10 mouse cellular contexts compared by ENCODE assay signal in genomic region chr19:9922228-9922627, GRCm38 (mm10). TPM values are rescaled to one million over a fixed set of nuclear protein-coding genes. Genes with fewer than 3 reads are reported as not detected.
DNase-seq lines count a peak whose midpoint lies in the region; ATAC-seq and TF ChIP-seq lines count a peak whose summit lies in the region.
"Had no signal": no experiment of that assay in that cellular context is flagged by ENCODE, and none has a peak within 500 bp of the region (broad histone marks: within the 10 kb centered on the region; RNA-seq: fewer than 3 reads in every experiment).

No protein-coding gene starts in this region.

- peak overlapping the region; percentile 81 for H3K27ac ChIP-seq in left cerebral cortex, adult 2 months
- H3K27ac ChIP-seq: embryonic facial prominence, embryonic 15.5 days had no signal

- intact Hi-C loops in left cerebral cortex, adult 2 months (cut with DNase I) = loop anchor here (1.0 kb wide), 1 partner anchor 61 kb away; no protein-coding TSS in a partner anchor

- DNase-seq in cerebellum, postnatal 10 days = peak; percentile 61 to 67
- DNase-seq in cerebellum, adult 18-20 months = no peak
- DNase-seq in right cerebral cortex, adult 18-20 months = peak; percentile 84
- DNase-seq in right cerebral cortex, postnatal 14 days = no peak
- DNase-seq in left cerebral cortex, adult 2 months (ENCODE audit: extremely low spot score in 1 of 2, low spot score in 2 of 2) = peak; percentile 44 to 56
- DNase-seq in lung, postnatal 10 days = no peak
- DNase-seq in spleen, postnatal 4 days (ENCODE audit: low spot score in 2 of 2) = no peak
- DNase-seq: liver, postnatal 0 days had no signal

- peak; percentile 8 for TF ChIP-seq CTCF in left cerebral cortex, adult 2 months (IDR thresholded peaks at IDR 0.05)

- no peak for ATAC-seq in erythroid progenitor cell, adult 5-6 weeks (replicated peaks; ENCODE audit: low FRiP score, poor library complexity, severe bottlenecking)
- ATAC-seq: liver, postnatal 0 days had no signal

- no peak overlapping the region for H3K4me3 ChIP-seq in left cerebral cortex, adult 2 months
- H3K4me3 ChIP-seq: embryonic facial prominence, embryonic 15.5 days had no signal

RNA-seq across cellular contexts. Expression of gene Incenp, which starts 22.9 kb away (rescaled TPM):
- 10 to 100 TPM; 28.1 to 28.3 TPM for total RNA-seq in left cerebral cortex, adult 2 months (2021)
- total RNA-seq in erythroid progenitor cell, adult 5-6 weeks (2015; ENCODE audit: low replicate concordance) = 859 and 885 TPM in 2 replicates
- total RNA-seq in erythroid progenitor cell, adult 5-6 weeks (2017; ENCODE audit: low replicate concordance) = 748 and 1,226 TPM in 2 replicates

RNA-seq across cellular contexts. Expression of gene Fth1, which starts 58.2 kb away (rescaled TPM):
- total RNA-seq in left cerebral cortex, adult 2 months (2021) = 1,000 to 10,000 TPM; 2,213 to 2,341 TPM
- 2,541 and 2,855 TPM in 2 replicates for total RNA-seq in erythroid progenitor cell, adult 5-6 weeks (2015; ENCODE audit: low replicate concordance)
- 1,910 and 2,502 TPM in 2 replicates for total RNA-seq in erythroid progenitor cell, adult 5-6 weeks (2017; ENCODE audit: low replicate concordance)

Comparison
In these comparisons a context has a peak if more than half of its experiments do, and no peak if none do; other contexts are left out.
1. DNase-seq: peak in cerebellum, postnatal 10 days (2 of 2), right cerebral cortex, adult 18-20 months (single experiment) and left cerebral cortex, adult 2 months (2 of 2); none in cerebellum, adult 18-20 months (0 of 2), right cerebral cortex, postnatal 14 days (single experiment), lung, postnatal 10 days (single experiment) and spleen, postnatal 4 days (0 of 2).
2. RNA of gene Incenp, which starts 22.9 kb away (total RNA-seq): 748 to 1,226 TPM in erythroid progenitor cell, adult 5-6 weeks; 28.1 to 28.3 TPM in left cerebral cortex, adult 2 months; every median in the first group is over 10 times any median in the second.